23 mouse cellular contexts compared by ENCODE assay signal in genomic region chr11:19873796-19874195, GRCm38 (mm10). TPM values are rescaled to one million over a fixed set of nuclear protein-coding genes. Genes with fewer than 3 reads are reported as not detected.
A peak's percentile ranks its signal among the peaks of the same experiment; 100 is the strongest.
DNase-seq lines count a peak whose midpoint lies in the region; ATAC-seq and TF ChIP-seq lines count a peak whose summit lies in the region.
"Had no signal": no experiment of that assay in that cellular context is flagged by ENCODE, and none has a peak within 500 bp of the region (broad histone marks: within the 10 kb centered on the region; RNA-seq: fewer than 3 reads in every experiment).

No protein-coding gene starts in this region.

- H3K9me3 ChIP-seq in stomach, embryonic 16.5 days (replicated peaks; ENCODE audit: control insufficient read depth, low read length): no peaks in the 10 kb centered on the region
- H3K9me3 ChIP-seq in stomach, postnatal 0 days (ENCODE audit: control insufficient read depth, low read length): no peaks in the 10 kb centered on the region
- H3K9me3 ChIP-seq in CH12.LX (replicated peaks; ENCODE audit: low read length): no peaks in the 10 kb centered on the region
- H3K9me3 ChIP-seq: embryonic facial prominence, embryonic 15.5 days; forebrain, embryonic 12.5 days; forebrain, embryonic 15.5 days; hindbrain, embryonic 12.5 days; hindbrain, embryonic 15.5 days had no signal

- TF ChIP-seq RAD21 in CH12.LX (IDR thresholded peaks at IDR 0.05; ENCODE audit: low read depth, low read length): no peak

- no peak overlapping the region for H3K4me3 ChIP-seq in stomach, embryonic 16.5 days (replicated peaks; ENCODE audit: low read length)
- no peak overlapping the region for H3K4me3 ChIP-seq in stomach, postnatal 0 days (ENCODE audit: low read depth, low read length)
- H3K4me3 ChIP-seq in CH12.LX (replicated peaks in 1 of 3; ENCODE audit: low read depth in 2 of 3, low read length in 2 of 3, poor library complexity in 1 of 3): no peak overlapping the region
- H3K4me3 ChIP-seq: embryonic facial prominence, embryonic 15.5 days; forebrain, embryonic 12.5 days; forebrain, embryonic 15.5 days; hindbrain, embryonic 12.5 days; hindbrain, embryonic 15.5 days had no signal

- 80% methylated on average over 6 of the region's 6 CpGs for WGBS in stomach, embryonic 16.5 days
- WGBS in stomach, postnatal 0 days: 75% methylated on average over 6 of the region's 6 CpGs

- TF ChIP-seq POLR2A in CH12.LX (IDR thresholded peaks at IDR 0.05; ENCODE audit: low read depth, low read length): no peak

- no peaks in the 10 kb centered on the region for H3K36me3 ChIP-seq in stomach, embryonic 16.5 days (ENCODE audit: control insufficient read depth, insufficient read depth, low read length)
- H3K36me3 ChIP-seq in stomach, postnatal 0 days (ENCODE audit: control insufficient read depth, insufficient read depth, low read length): no peaks in the 10 kb centered on the region
- no peaks in the 10 kb centered on the region for H3K36me3 ChIP-seq in CH12.LX (replicated peaks in 1 of 2; ENCODE audit: control insufficient read depth in 1 of 2, insufficient read depth in 1 of 2, low read length in 1 of 2)
- H3K36me3 ChIP-seq: embryonic facial prominence, embryonic 15.5 days; forebrain, embryonic 12.5 days; forebrain, embryonic 15.5 days; hindbrain, embryonic 12.5 days; hindbrain, embryonic 15.5 days had no signal

- no peak overlapping the region for H3K4me2 ChIP-seq in stomach, embryonic 16.5 days (ENCODE audit: low read depth, low read length)
- H3K4me2 ChIP-seq in stomach, postnatal 0 days (replicated peaks; ENCODE audit: low read depth): no peak overlapping the region
- H3K4me2 ChIP-seq in CH12.LX (ENCODE audit: insufficient read depth, low read depth, poor library complexity, severe bottlenecking): no peak overlapping the region
- H3K4me2 ChIP-seq: embryonic facial prominence, embryonic 15.5 days; forebrain, embryonic 12.5 days; forebrain, embryonic 15.5 days; heart, embryonic 11.5 days; hindbrain, embryonic 12.5 days; hindbrain, embryonic 15.5 days had no signal

- ATAC-seq in stomach, embryonic 16.5 days (ENCODE audit: insufficient read depth, low FRiP score): 0 out of 2 replicates have a peak, but pooled peaks have one; percentile 25
- ATAC-seq in stomach, postnatal 0 days (ENCODE audit: low FRiP score, low TSS enrichment): no peak
- no peak for ATAC-seq in inflammation-experienced regulatory T-cells, adult 6 months
- ATAC-seq: forebrain, embryonic 15.5 days had no signal

- no peak for DNase-seq in stomach, postnatal 0 days (ENCODE audit: low spot score)
- no peak for DNase-seq in CH12.LX (ENCODE audit: extremely low read depth)
- DNase-seq in gonadal fat pad, adult 2 months (ENCODE audit: low read depth): peak; percentile 93
- peak; percentile 32 to 69 for DNase-seq in urinary bladder, postnatal 36 days (ENCODE audit: low spot score in 2 of 2)
- no peak for DNase-seq in yolk sac, embryonic 10.5 days (ENCODE audit: low spot score)
- DNase-seq: adrenal gland, adult 2 months; adrenal gland, postnatal 14 days; B cell, adult 2 months; cerebellum, adult 11 months; cerebellum, adult 8-10 months; cerebellum, postnatal 10 days; cerebellum, postnatal 36 days; embryo, embryonic 11 days; gastrocnemius, postnatal 25 days; heart, adult 11 months had no signal

- no peaks in the 10 kb centered on the region for H3K4me1 ChIP-seq in stomach, embryonic 16.5 days (ENCODE audit: control insufficient read depth, insufficient read depth, low read length)
- no peaks in the 10 kb centered on the region for H3K4me1 ChIP-seq in stomach, postnatal 0 days (replicated peaks; ENCODE audit: control insufficient read depth, insufficient read depth)
- H3K4me1 ChIP-seq in CH12.LX (ENCODE audit: control insufficient read depth in 1 of 2, insufficient read depth in 2 of 2): 0 out of 4 replicates have a peak, but pooled peaks cover 0 to 2% of the 10 kb centered on the region in 2 experiments
- H3K4me1 ChIP-seq: forebrain, embryonic 15.5 days; hindbrain, embryonic 12.5 days; hindbrain, embryonic 15.5 days had no signal

- dilution Hi-C loops in CH12.LX (cut with MboI; ENCODE audit: extremely low pct_ligation_motif_present, extremely low pct_unique_long_range_greater_than_20kb, low sequenced_read_pairs): no loop called here

- TF ChIP-seq EP300 in stomach, postnatal 0 days (optimal IDR thresholded peaks at IDR 0.05): no peak
- no peak for TF ChIP-seq EP300 in CH12.LX (IDR thresholded peaks at IDR 0.05; ENCODE audit: low read length)

- no peaks in the 10 kb centered on the region for H3K79me2 ChIP-seq in CH12.LX (replicated peaks; ENCODE audit: control insufficient read depth, extremely low read depth, insufficient read depth, poor library complexity, severe bottlenecking)

- no peak for TF ChIP-seq CTCF in stomach, postnatal 0 days (IDR thresholded peaks at IDR 0.05; ENCODE audit: low read depth)
- no peak for TF ChIP-seq CTCF in CH12.LX (conservative IDR thresholded peaks at IDR 0.05 in 1 of 2, IDR thresholded peaks at IDR 0.05 in 1 of 2; ENCODE audit: low read depth in 2 of 2, low read length in 2 of 2)

- in situ Hi-C loops in CH12.LX (cut with MboI; ENCODE audit: low pct_ligation_motif_present, low pct_unique_long_range_greater_than_20kb, low sequenced_read_pairs): no loop called here

- no peaks in the 10 kb centered on the region for H3K27me3 ChIP-seq in stomach, embryonic 16.5 days (ENCODE audit: control insufficient read depth, insufficient read depth, low read length)
- H3K27me3 ChIP-seq in stomach, postnatal 0 days (ENCODE audit: control insufficient read depth, insufficient read depth, low read length): no peaks in the 10 kb centered on the region
- no peaks in the 10 kb centered on the region for H3K27me3 ChIP-seq in CH12.LX (replicated peaks)
- H3K27me3 ChIP-seq: embryonic facial prominence, embryonic 15.5 days; forebrain, embryonic 12.5 days; forebrain, embryonic 15.5 days; hindbrain, embryonic 12.5 days; hindbrain, embryonic 15.5 days had no signal

- H3K27ac ChIP-seq in stomach, embryonic 16.5 days (ENCODE audit: low read length): no peak overlapping the region
- H3K27ac ChIP-seq in stomach, postnatal 0 days (replicated peaks): no peak overlapping the region
- no peak overlapping the region for H3K27ac ChIP-seq in CH12.LX (ENCODE audit: insufficient read depth, low read depth)
- H3K27ac ChIP-seq: embryonic facial prominence, embryonic 15.5 days; forebrain, embryonic 12.5 days; forebrain, embryonic 15.5 days; hindbrain, embryonic 12.5 days; hindbrain, embryonic 15.5 days had no signal

- no peak overlapping the region for H3K9ac ChIP-seq in stomach, embryonic 16.5 days (ENCODE audit: low read length)
- no peak overlapping the region for H3K9ac ChIP-seq in stomach, postnatal 0 days (ENCODE audit: low read length)
- H3K9ac ChIP-seq in CH12.LX (ENCODE audit: insufficient read depth, low read depth): no peak overlapping the region
- H3K9ac ChIP-seq: embryonic facial prominence, embryonic 15.5 days; forebrain, embryonic 12.5 days; forebrain, embryonic 15.5 days; hindbrain, embryonic 12.5 days; hindbrain, embryonic 15.5 days had no signal

TF ChIP-seq in CH12.LX, 34 proteins besides CTCF, POLR2A, EP300 and RAD21:
- TF ChIP-seq TCF12 (IDR thresholded peaks at IDR 0.05; ENCODE audit: low read depth, low read length): 0 out of 2 replicates have a peak, but pooled peaks have one; percentile 15
- no peak for TF ChIP-seq IRF4 (IDR thresholded peaks at IDR 0.05; ENCODE audit: low read depth, low read length)
- TF ChIP-seq SMC3 (IDR thresholded peaks at IDR 0.05; ENCODE audit: low read depth, low read length): no peak
- no peak for TF ChIP-seq MEF2A (IDR thresholded peaks at IDR 0.05; ENCODE audit: borderline replicate concordance, low read depth, low read length)
- TF ChIP-seq NELFE (IDR thresholded peaks at IDR 0.05; ENCODE audit: low read depth, low read length): no peak
- TF ChIP-seq MYC (IDR thresholded peaks at IDR 0.05; ENCODE audit: low read depth, low read length): no peak
- TF ChIP-seq BHLHE40 (IDR thresholded peaks at IDR 0.05; ENCODE audit: low read depth, low read length): no peak
- no peak for TF ChIP-seq RCOR1 (conservative IDR thresholded peaks at IDR 0.05; ENCODE audit: low read depth, low read length)

RNA-seq across cellular contexts. Expression of gene Spred2, which starts 50.4 kb away (rescaled TPM):
- 5.0 TPM in 2 replicates for polyA plus RNA-seq in stomach, embryonic 16.5 days (2015; fragmentation: Nextera tagmentation; extraction: Ambion mirVana)
- polyA plus RNA-seq in stomach, postnatal 0 days (2015; fragmentation: Nextera tagmentation; extraction: Ambion mirVana): 3.5 and 3.6 TPM in 2 replicates
- total RNA-seq in CH12.LX (2012; rRNA removed) (3.2 and 4.2 TPM in 2 replicates), CH12.LX (2014; rRNA removed) (0.85 and 1.4 TPM in 2 replicates)
- 15.8 and 15.9 TPM in 2 replicates for polyA plus RNA-seq in CH12.LX (2012; ENCODE audit: insufficient read length, low read depth)
- 15.1 and 25.7 TPM in 2 replicates for polyA plus RNA-seq in gonadal fat pad, adult 2 months (2012; rRNA removed)
- polyA plus RNA-seq in inflammation-experienced regulatory T-cells, adult 6 months (2017; shearing (Covaris generic)): 1 to 10 TPM; 3.4 to 5.0 (median 4.3) TPM

Comparison
In these comparisons a context has a peak if more than half of its experiments do, and no peak if none do; other contexts are left out.
1. DNase-seq: peak in gonadal fat pad, adult 2 months (single experiment) and urinary bladder, postnatal 36 days (2 of 2); none in stomach, postnatal 0 days (single experiment), CH12.LX (single experiment) and yolk sac, embryonic 10.5 days (single experiment).